In genomic region chr16:84583323-84583722, GRCm38 (mm10) we compare ENCODE assay signal across 8 mouse cellular contexts.
DNase-seq lines count a peak whose midpoint lies in the region; ATAC-seq and TF ChIP-seq lines count a peak whose summit lies in the region.

No protein-coding gene starts in this region.

- TF ChIP-seq POLR2A in small intestine, adult 2 months (IDR thresholded peaks at IDR 0.05; ENCODE audit: low read depth, low read length), result no peak

- H3K27me3 ChIP-seq in small intestine, adult 2 months (ENCODE audit: control insufficient read depth, insufficient read depth, low read length), result no peaks in the 10 kb centered on the region
- H3K27me3 ChIP-seq in hindbrain, embryonic 12.5 days, result no peaks in the 10 kb centered on the region
- no peaks in the 10 kb centered on the region for H3K27me3 ChIP-seq in midbrain, embryonic 14.5 days (ENCODE audit: control insufficient read depth, insufficient read depth, low read length)

- WGBS in small intestine, adult 2 months, result 71% methylated on average over 7 of the region's 7 CpGs
- 89% methylated on average over 7 of the region's 7 CpGs for WGBS in hindbrain, embryonic 12.5 days
- 87% methylated on average over 7 of the region's 7 CpGs for WGBS in midbrain, embryonic 14.5 days

- ATAC-seq in CD4-positive, CD25-positive, alpha-beta regulatory T cell, adult 4 months, result peak; percentile 76
- ATAC-seq in hindbrain, embryonic 12.5 days (ENCODE audit: low FRiP score), result no peak
- ATAC-seq in midbrain, embryonic 14.5 days (ENCODE audit: low FRiP score, low TSS enrichment), result no peak

- peak; percentile 29 for DNase-seq in layer of hippocampus, adult 11-12 months (ENCODE audit: low spot score)
- DNase-seq in layer of hippocampus, adult 2 months (ENCODE audit: low spot score in 2 of 2), result no peak
- peak; percentile 11 for DNase-seq in heart, postnatal 10 days
- no peak for DNase-seq in midbrain, embryonic 14.5 days
- DNase-seq in embryo, embryonic 10 days (ENCODE audit: low spot score), result no peak

- intact Hi-C loops in heart, postnatal 10 days (cut with DNase I), result no loop called here

- H3K9me3 ChIP-seq in hindbrain, embryonic 12.5 days (replicated peaks), result no peaks in the 10 kb centered on the region
- no peaks in the 10 kb centered on the region for H3K9me3 ChIP-seq in midbrain, embryonic 14.5 days (ENCODE audit: control insufficient read depth, low read length)

- H3K4me1 ChIP-seq in small intestine, adult 2 months (ENCODE audit: control insufficient read depth, insufficient read depth, insufficient read length, low read length), result no peaks in the 10 kb centered on the region
- H3K4me1 ChIP-seq in hindbrain, embryonic 12.5 days, result no peaks in the 10 kb centered on the region
- H3K4me1 ChIP-seq in midbrain, embryonic 14.5 days (ENCODE audit: control insufficient read depth, insufficient read depth, low read length), result no peaks in the 10 kb centered on the region

- H3K9ac ChIP-seq in hindbrain, embryonic 12.5 days, result no peak overlapping the region
- no peak overlapping the region for H3K9ac ChIP-seq in midbrain, embryonic 14.5 days (replicated peaks; ENCODE audit: low read length)

- no peak overlapping the region for H3K4me2 ChIP-seq in hindbrain, embryonic 12.5 days (replicated peaks)
- no peak overlapping the region for H3K4me2 ChIP-seq in midbrain, embryonic 14.5 days (ENCODE audit: low read length)

- H3K4me3 ChIP-seq in layer of hippocampus, adult 2 months, result no peak overlapping the region
- peak overlapping the region; percentile 59 for H3K4me3 ChIP-seq in small intestine, adult 2 months (ENCODE audit: low read depth, low read length)
- no peak overlapping the region for H3K4me3 ChIP-seq in hindbrain, embryonic 12.5 days
- H3K4me3 ChIP-seq in midbrain, embryonic 14.5 days (replicated peaks; ENCODE audit: low read depth, low read length), result no peak overlapping the region

- H3K36me3 ChIP-seq in small intestine, adult 2 months (ENCODE audit: control insufficient read depth, insufficient read depth, low read length), result no peaks in the 10 kb centered on the region
- no peaks in the 10 kb centered on the region for H3K36me3 ChIP-seq in hindbrain, embryonic 12.5 days
- H3K36me3 ChIP-seq in midbrain, embryonic 14.5 days (ENCODE audit: control insufficient read depth, insufficient read depth, low read length), result no peaks in the 10 kb centered on the region

- no peak for TF ChIP-seq CTCF in layer of hippocampus, adult 2 months (conservative IDR thresholded peaks at IDR 0.05)
- no peak for TF ChIP-seq CTCF in small intestine, adult 2 months (IDR thresholded peaks at IDR 0.05; ENCODE audit: extremely low read depth, insufficient read length, insufficient replicate concordance, low read depth, low read length)

- no peak overlapping the region for H3K27ac ChIP-seq in layer of hippocampus, adult 2 months
- peak overlapping the region; percentile 97 for H3K27ac ChIP-seq in small intestine, adult 2 months (ENCODE audit: insufficient read depth, low read depth, low read length)
- H3K27ac ChIP-seq in hindbrain, embryonic 12.5 days, result no peak overlapping the region
- H3K27ac ChIP-seq in midbrain, embryonic 14.5 days (replicated peaks; ENCODE audit: low read depth, low read length), result no peak overlapping the region

Comparison
In these comparisons a context has a peak if more than half of its experiments do, and no peak if none do; other contexts are left out.
1. DNase-seq: peak in layer of hippocampus, adult 11-12 months (single experiment) and heart, postnatal 10 days (2 of 2); none in layer of hippocampus, adult 2 months (0 of 2), midbrain, embryonic 14.5 days (single experiment) and embryo, embryonic 10 days (single experiment).